Mouse (Mus musculus): ENCODE results near the gene P4ha1. TPM values are rescaled to one million over a fixed set of nuclear protein-coding genes. Genes with fewer than 3 reads are reported as not detected.

Gene P4ha1
- total RNA-seq, 2 experiments from 2014 or later: 22.9 to 25.0 TPM

DNA sequence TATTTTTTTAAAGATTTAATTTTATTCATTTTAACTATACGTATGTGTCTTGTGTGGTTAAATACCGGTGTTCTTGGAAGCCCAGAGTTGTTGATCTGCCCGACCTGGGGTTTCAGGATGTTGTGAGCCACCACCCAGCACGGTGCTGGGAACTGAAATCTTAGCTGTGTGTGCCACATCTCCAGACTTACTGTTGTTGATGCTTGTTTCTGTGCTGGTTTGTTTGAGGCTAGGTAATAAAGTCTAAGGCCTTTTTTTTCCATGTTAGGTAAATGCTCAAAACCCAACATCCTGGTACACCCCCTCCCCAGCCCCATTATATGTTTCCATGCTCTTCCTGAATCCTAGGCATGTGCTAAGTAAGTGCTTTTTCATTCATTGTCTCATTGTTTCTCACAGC, 825 bp upstream of the P4ha1 start:
- DNase-seq (ENCODE audit: low spot score in 2 of 2): no peak

DNA sequence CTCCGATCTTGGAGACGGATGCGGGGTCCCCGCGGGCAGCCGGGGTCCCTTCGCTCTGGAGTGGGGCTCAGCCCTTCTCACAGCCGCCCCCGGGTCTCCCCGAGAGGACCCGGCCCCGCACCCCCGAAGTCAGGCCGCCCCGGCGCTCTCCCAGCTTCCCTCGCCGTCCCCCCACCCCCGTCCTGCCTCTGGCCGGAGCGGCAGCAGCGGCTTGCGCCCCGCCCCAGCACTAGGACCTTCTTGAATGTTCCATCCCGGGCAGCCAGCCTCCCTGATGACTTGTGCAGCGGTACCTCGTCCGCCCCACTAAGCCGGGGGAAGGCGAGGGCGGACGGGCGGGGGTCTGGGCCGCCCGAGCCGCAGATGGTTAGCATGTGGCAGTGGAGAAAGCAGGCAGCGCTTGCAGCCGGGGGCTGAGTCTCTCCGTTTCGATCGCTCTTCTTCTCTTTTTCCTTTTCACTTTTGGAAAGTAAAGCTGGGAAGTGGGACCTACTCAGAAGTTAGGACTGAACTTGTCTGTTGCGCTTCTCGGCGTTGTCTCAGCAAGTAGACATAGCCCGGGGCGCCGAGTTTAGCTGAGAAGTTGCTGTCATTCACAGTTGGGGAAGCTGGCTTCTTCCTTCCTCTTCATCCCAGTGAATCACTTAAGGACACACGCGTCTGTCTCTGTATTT, 529 bp downstream of the P4ha1 start:
- DNase-seq (ENCODE audit: low spot score in 2 of 2): peak in 1 of 2 experiments; percentile 66

DNA sequence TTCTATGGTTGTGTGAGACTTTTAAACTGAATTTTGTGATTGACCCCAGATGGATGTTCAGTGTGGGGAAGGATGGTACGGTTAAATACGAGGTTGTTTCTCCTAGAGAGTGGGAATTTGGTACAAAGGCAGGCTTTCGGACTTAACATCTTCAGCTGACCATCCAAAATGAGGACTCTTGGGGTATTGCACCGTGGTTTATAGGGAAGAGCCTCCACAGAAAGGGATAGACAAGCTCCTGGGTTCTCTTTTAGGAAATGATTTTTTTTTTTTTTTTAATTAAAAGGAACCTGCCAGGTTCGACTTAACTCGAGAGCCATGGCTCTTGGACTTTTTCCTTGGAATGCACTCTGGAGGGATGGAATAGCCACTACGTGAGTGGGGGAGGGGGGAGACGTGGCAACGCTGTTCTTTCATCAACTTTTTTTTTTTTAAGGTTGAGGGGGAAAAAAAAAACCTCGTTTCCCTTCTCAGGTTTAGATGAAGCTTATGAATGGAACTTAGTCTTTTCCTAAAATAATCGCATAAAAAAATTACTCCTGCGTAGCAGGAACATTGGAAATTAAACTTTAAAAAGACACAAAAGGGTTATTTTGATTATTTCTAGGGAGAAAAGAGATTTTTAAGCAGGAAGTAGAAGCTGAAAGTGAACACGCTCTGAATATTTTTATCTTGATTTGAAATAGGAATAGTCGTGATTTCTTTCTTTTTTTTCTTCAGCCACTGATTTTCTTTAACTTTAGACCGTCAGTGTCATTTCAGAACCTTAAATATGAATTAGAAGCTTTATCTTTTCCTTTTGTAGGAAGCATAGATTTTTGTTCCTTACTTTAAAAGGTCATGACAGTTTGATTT, 1.4 kb downstream of the P4ha1 start:
- DNase-seq (ENCODE audit: low spot score in 2 of 2): no peak

DNA sequence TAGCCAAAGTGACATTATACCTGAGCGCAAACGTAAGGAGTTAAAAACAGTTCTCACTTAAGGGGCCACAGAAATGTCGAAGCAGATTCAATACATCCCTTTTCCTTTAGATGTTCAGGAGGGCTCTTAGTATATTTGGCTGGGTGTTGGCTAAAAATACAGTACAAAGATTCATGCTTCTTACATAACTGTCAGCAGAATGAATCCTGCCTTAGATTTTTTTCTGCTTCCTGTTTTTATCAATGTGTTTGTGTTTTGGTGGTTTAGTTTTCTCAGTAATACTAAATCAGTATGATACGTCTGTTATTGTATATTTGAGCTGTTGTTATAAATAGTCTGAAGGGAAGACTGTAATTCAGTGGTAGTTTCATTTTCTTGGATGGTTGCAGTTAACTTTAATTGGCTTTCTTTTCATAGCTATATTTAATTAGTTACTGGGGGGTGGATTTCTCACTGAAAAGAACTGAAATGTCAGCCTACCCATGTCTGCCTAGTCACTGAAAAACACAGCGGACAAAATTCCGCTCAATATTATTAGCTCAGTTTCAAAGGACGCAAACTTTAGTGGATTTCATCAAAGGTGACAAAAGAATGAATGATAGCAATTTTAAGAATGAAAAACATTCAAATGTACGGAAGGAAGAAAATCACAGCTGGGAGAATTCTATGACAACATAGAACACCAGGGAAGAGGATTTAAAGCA, 3.7 kb downstream of the P4ha1 start:
- DNase-seq (ENCODE audit: low spot score in 2 of 2): no peak

DNA sequence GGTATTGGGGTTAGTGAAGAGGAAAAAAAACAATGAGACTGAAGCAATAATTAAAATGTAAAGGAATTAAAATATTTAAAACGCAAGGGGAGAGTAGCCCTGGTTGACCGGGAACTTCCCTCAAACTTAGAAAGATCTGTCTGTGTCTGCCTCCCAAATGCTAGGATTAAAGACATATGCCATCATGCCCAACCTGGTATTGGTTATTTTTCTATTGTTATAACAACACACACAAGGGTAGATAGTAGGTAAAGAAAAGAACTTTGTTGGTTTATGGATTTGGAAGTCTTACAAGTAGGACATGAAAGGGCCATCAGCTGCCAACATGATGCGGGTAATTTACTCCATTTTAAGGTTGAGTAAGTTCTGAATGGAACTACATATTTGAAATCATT, 4.2 kb downstream of the P4ha1 start:
- no peak for DNase-seq (ENCODE audit: low spot score in 2 of 2)

DNA sequence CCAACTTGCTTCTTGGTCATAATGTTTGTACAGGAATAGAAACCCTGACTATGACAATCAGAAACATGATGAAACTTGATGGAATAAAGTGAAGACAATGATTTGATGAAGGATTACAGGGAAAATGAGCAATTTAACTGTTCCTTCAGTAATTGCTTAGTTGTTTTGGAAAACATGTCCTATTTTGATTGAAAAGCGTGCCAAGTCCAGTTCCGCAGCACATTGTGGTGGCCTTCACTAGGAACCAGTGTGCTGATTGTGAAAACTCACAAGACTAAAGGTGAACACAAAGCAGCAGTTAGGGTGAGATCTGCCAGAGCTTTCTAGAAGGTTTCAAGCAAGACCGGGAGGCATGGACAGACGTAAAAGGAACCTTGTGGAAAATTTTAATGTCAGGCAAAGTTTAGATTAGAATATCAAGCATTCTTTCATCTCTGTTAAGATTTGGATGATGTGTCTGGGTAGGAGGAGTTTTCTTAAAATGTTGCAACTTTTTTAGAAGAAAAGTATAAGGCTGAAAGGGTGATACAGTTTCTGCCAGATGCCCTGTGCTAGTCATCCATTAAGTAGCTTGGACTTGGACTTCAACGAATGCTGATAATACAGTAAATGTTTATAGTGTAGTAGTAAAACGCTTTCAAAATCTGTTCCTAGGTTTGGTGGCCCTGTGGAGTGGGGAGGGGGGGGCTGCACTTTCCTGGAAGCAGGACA, 8.6 kb downstream of the P4ha1 start:
- no peak for DNase-seq (ENCODE audit: low spot score in 2 of 2)

DNA sequence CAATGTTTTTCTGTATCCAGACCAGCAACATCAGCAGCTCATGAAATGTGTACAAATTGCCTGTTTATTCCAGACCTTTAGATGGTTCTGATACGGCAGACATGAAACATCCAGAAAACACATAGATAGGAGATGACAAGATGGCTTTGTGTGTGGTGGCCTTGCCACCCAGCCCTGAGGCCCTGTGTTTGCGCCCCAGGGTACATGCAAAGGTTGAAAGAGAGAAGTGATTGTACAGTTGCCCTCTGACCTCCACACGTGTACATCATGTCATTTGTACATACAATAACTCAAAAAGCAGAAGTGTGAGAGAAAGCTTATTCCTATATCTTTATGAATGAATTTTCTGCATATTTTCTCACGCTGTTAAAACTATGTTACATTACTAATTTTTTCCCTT, 10.3 kb downstream of the P4ha1 start:
- no peak for DNase-seq (ENCODE audit: low spot score in 2 of 2)

DNA sequence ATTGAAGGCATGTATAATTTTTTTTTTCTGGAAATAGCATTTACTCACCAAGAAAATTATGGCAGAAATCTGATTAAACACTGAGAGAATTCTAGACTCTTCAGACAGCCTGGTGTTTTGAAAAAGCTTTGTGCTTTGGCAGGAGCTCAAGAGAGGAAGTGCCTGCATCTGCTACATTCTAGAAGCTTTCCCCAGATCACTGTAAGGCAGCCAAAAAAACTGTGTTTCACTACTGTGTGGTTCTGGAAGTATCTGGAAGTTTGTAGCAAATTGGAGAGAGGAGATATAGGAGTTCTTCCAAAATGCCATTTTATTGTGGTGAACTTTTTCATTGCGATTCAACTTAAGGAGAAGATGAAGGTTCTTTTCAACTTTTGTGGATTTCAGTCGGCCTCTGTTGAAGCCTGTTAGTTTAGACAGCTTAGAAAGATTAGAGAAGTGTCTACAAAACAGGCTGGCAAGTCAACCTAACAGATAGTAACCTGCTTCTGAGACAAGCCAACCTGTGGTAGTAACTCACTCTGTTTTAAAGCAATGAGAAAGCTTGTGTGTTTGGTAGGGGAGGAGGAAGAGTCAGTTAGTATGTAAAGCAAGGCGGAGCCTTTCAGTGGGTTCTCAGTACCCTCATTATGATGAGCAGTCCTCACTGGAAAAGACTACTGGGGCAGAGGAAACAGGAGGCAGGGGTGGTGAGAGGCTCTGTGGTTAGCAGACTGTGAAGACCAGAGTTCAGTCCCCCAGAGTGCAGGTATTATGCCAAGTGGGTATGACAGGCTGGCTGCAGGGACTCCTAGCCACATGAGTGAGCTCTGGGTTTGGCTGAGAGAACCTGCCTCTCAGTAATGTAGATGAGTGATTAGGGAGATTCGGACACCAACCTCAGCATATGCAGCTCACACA, 12.1 kb downstream of the P4ha1 start:
- DNase-seq (ENCODE audit: low spot score in 2 of 2): no peak

DNA sequence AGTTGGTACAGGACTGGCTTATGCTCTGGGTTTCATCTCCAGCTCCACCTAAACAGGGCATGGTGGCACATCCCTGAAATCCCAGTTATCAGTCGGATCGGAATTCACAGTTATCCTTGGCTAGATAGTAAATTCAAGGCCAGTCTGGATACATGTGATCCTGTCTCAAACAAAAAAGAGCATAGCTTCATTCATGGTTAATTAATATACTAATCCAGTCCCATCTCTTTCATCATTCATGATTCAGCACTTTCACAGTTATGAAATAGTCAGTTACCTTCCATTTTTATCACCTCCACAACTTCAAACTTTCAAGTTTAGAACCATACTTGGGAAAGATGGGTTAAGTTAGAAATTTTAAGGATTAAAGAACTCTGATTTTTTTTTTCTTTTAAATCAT, 13.0 kb downstream of the P4ha1 start:
- DNase-seq (ENCODE audit: low spot score in 2 of 2): no peak

DNA sequence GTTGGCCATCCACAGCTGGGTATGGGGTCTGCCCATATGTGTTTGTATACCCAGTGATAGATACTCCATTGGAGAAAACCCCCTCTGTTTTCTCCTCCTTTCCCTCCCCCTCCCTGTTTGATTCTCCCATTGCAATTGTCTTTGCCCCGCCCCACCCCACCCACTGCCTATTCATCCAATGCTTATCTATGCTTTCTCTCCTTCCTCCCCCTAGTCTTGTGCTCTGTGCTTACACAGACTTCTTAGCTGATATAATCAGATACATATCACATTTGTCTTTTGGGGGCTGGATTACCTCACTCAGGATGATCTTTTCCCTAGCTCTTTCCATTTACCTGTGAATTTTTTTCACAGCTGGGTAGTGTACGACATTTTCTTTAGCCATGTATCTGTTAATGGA, 23.5 kb downstream of the P4ha1 start:
- no peak for DNase-seq (ENCODE audit: low spot score in 2 of 2)

DNA sequence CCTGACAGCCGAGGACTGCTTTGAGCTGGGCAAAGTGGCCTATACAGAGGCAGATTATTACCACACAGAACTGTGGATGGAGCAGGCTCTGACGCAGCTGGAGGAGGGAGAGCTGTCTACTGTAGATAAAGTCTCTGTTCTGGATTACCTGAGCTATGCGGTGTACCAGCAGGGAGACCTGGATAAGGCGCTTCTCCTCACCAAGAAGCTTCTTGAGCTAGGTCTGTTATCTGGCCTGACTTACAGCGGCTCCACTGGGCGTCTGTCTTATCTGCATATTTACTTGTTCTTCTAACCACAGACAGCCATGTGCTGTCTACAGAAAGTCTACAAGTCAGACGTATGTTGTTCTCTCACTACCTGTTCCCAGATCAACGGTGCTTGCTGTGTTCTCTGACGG, 25.1 kb downstream of the P4ha1 start:
- DNase-seq (ENCODE audit: low spot score in 2 of 2): no peak

DNA sequence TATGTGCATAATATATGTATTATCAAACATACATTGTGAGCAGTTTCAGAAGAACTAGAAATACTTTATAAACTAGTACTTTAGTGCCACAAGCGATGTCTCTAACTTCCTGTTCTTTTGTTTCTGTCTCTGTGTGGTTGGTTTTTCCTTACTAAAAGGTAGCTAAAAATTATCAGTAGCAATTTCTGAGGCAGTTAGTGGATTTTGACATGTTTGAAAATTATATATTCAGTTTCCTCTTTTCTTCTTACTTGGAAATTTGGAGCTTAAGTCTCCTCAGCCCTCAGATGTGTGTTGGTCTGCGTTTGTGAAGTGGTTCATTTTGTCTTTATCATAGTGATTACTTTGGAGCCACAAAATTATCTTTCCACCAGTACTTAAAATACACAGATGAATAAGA, 26.4 kb downstream of the P4ha1 start:
- DNase-seq (ENCODE audit: low spot score in 2 of 2): no peak

DNA sequence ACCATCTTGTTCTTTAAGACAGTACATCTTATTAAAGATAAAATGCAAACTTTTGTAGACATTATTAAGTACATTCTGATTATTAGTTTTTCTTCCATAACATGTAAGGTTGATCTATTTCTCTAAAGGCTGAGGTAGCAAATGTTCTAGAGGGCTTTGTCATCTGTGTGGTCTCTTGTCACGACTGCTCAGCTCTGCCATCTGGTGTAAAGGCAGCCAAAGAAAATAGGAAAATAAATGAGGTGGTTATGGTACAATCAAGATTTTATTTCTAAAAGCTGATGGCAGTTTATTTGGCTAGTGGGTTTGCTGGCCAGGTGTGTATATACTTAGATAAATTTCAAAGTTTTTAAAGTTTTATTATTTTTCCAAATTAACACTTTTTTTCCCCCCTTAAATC, 30.0 kb downstream of the P4ha1 start:
- no peak for DNase-seq (ENCODE audit: low spot score in 2 of 2)

DNA sequence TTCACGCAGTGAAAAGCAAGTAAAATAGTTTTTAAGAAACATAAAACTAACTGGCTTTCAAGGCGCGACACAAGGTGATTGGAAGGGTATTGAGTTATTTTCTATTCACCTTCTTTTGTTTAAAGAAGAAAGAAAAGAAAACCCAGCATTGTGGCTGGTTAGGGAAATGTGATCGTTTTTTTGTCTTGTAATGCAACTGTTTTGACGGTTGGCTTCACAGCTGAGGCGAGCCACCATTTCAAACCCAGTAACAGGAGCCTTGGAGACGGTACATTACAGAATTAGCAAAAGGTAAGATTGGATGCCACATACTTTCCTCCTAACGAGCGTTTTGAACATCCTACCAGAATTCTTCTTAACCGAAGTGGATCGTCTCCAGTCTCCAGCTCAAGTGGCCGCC, 31.0 kb downstream of the P4ha1 start:
- DNase-seq (ENCODE audit: low spot score in 2 of 2): no peak

DNA sequence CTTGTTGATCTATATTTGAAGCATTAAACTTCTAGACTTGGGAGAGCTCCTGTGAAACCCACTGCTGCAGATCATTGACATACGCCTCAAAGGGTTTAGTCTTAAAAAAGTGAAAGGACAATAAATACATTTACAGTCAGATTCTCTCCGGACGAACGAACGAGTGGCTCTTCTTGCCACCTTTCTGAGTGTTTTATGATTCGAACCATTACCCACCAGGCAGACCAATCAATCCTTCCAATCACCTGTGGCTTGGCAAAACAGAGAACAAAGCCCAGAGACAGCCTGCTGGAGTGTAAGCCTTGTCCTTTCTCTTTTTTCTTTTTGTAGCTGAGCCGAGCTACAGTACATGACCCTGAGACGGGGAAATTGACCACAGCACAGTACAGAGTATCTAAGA, 31.9 kb downstream of the P4ha1 start:
- no peak for DNase-seq (ENCODE audit: low spot score in 2 of 2)

DNA sequence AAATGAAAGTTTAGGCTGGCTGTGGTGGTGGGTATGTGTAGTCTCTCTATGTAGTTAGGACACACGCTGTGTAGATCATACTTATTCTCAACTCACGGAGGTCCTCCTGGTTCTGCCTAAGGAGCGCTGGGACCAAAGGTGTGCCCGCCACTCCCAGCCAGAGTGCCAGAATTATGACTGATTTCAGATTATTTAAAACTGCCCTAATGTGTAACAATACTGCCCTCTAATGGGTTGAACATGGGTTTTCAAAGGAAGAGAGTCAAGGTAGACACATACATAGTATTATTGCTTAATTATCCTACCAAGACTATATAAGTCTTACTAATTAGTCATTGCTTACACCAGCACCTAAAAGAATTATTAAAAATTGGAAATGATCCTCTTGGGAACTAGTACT, 35.6 kb downstream of the P4ha1 start:
- no peak for DNase-seq (ENCODE audit: low spot score in 2 of 2)

DNA sequence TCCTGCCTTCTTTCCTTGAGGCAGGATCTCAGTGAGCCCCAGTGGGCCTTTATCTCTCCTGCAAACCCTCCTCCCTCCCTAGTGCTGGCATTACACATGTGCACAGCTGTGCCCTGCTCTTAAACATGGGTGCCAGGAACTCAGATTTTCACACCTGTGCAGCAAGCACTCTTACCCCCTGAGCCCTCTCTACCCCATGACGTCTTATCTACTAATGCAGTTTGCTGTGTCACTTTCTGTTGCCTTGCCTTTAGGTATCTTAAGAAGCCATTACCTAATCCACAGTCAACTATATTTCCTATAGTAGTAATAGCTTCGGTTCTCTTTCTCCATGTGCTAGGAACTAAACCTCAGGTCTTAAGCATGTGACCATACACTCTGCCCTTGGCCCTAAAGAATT, 40.1 kb downstream of the P4ha1 start:
- no peak for DNase-seq (ENCODE audit: low spot score in 2 of 2)

DNA sequence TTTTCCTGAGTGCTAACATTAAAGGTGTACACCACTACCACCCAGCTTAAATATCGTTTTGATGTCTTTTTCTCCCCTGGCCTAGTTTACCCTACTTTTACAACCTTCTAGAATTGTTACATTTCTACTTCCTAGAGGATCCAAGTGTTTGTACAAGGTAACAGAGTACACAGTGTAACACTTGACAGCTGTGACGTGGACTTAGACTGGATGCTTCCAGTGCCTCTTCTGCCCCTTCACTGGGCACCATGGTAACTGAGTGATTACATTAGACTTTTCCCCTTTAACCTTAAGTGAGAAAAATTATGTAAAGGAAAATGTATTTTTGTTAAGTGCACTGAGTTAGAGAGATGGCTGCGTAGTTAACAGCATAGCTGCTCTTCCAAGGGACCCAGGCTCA, 41.5 kb downstream of the P4ha1 start:
- DNase-seq (ENCODE audit: low spot score in 2 of 2): no peak

DNA sequence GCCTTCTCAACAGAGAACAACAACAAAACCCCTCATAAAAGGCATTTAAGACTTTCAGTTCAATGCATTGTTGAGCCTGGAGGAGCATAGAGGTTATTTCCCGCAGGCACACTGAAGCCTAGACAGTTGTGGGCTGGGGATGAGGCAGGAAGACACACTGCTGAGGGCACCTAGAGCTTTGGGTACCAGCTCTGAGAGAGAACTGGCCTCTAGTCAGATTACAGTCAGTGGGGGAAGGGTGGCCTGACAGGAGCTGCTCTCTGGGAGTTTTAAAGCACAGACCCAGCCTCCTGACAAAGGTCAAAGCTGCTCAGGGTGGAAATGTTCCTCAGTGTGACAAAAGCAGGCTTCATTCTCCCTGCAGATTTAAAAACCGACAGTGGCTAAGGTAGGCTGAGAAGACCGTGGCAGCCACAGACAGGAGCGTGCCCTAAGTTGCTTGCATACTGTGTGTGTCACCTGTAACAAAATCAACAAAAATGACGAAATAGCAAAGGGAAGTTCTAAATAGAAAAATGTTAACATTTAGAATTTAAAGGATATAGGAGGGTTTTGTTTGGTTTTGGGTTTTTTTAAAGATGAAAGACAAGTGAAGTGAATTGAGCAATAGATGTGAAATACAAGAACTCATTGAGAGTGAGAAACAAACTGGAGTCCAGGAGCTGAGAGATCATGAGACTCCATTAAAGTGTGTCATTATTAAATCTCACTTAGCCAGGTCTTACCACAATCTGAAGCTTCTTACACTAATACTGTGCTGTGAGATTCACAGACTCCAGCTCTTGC, 42.9 kb downstream of the P4ha1 start:
- no peak for DNase-seq (ENCODE audit: low spot score in 2 of 2)

DNA sequence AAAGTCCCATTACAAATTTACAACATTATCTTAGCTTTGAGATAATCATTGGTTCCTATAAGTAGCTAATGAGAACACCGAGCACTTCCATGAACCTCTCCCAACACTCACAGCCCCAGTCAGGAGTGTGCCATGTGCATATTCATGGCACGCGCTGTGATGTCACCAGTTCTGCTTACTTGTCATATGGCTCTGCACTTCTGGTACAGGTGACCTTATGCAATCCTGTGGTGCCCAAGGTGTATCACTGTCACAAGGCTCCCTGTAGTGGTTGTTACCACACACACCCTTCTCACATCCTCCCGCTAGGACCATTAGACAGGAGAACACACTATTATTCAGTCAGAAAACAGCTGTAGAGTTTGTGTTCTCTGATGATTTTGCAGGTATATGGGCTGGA, 43.6 kb downstream of the P4ha1 start:
- DNase-seq (ENCODE audit: low spot score in 2 of 2): no peak
